Mouse (Mus musculus) midbrain, embryonic 13.5 days (tissue): ENCODE data around the gene Sae1. TPM values are rescaled to one million over a fixed set of nuclear protein-coding genes. Genes with fewer than 3 reads are reported as not detected.
"Not testable (repeated sequence)": the region's sequence is repeated elsewhere in the genome, so short reads cannot be mapped to it uniquely, and the experiment has no call there.

Experiments
- ATAC-seq: fragments of 200-750 bp; cut with Nextera tagmentation; 2 replicates; pipeline ENCODE4 v1.8.0; 2017; ENCODE audit warnings: mild to moderate bottlenecking, moderate TSS enrichment, moderate library complexity
- H3K27ac ChIP-seq: fragments of 300-500 bp; sonication (generic); 2 replicates; pipeline ENCODE4 v1.5.1; 2015; ENCODE audit warnings: inconsistent platforms, mild to moderate bottlenecking, moderate library complexity
- H3K27me3 ChIP-seq: fragments of 300-500 bp; sonication (generic); 2 replicates; pipeline ENCODE4 v1.6.1; 2015; ENCODE audit warnings: mild to moderate bottlenecking, inconsistent platforms
- H3K36me3 ChIP-seq: fragments of 300-500 bp; sonication (generic); 2 replicates; pipeline ENCODE4 v1.6.1; 2015; ENCODE audit warnings: mild to moderate bottlenecking, inconsistent platforms
- H3K4me1 ChIP-seq: fragments of 300-500 bp; sonication (generic); replicated peaks from 2 replicates; pipeline ENCODE4 v1.6.1; 2015; ENCODE audit warnings: inconsistent platforms
- H3K4me2 ChIP-seq: fragments of 300-500 bp; sonication (generic); replicated peaks from 2 replicates; pipeline ENCODE4 v1.6.1; 2015; ENCODE audit warnings: moderate library complexity, mild to moderate bottlenecking, inconsistent platforms
- H3K4me3 ChIP-seq: fragments of 300-500 bp; sonication (generic); replicated peaks from 2 replicates; pipeline ENCODE4 v1.5.1; 2015; ENCODE audit warnings: mild to moderate bottlenecking, inconsistent platforms
- H3K9ac ChIP-seq: fragments of 300-500 bp; sonication (generic); replicated peaks from 2 replicates; pipeline ENCODE4 v1.6.1; 2015; ENCODE audit warnings: mild to moderate bottlenecking, inconsistent platforms
- H3K9me3 ChIP-seq: fragments of 300-500 bp; sonication (generic); 2 replicates; pipeline ENCODE4 v1.6.1; 2016; ENCODE audit warnings: mild to moderate bottlenecking, inconsistent platforms
- WGBS: fragments of 180-500 bp; shearing (Covaris S2); methylation state at CpG from one replicate; pipeline ENCODE4 v1.1.7; 2015; 5-methylcytosine and 5-hydroxymethylcytosine counted together
- polyA plus RNA-seq: library from polyadenylated mRNA; unstranded; fragments of >200 nt; fragmentation: Nextera tagmentation; extraction: Ambion mirVana; gene quantifications from 2 replicates; pipeline ENCODE4 v1.2.1, GENCODE M21; 2015

Gene Sae1
- polyA plus RNA-seq, 1 experiment from 2014 or later: 267 TPM

GRCm38 (mm10) chr7:16312011-16312671 is 75.5 kb downstream of the Sae1 start:
- H3K9me3 ChIP-seq: no peaks in the 10 kb centered on the region
- peaks cover 3% of the 10 kb centered on the region for H3K36me3 ChIP-seq
- H3K4me2 ChIP-seq: peak overlapping the region; percentile 97
- H3K9ac ChIP-seq: peak overlapping the region; percentile 94
- H3K4me1 ChIP-seq: peaks cover 56% of the 10 kb centered on the region
- under 1% methylated on average over 49 of the region's 49 CpGs for WGBS
- H3K27me3 ChIP-seq: peaks cover 6% of the 10 kb centered on the region; the same call in 1 of the 2 replicates
- peak overlapping the region; percentile 72 for H3K4me3 ChIP-seq
- H3K27ac ChIP-seq: peak overlapping the region; percentile 94
- no peak for ATAC-seq

GRCm38 (mm10) chr7:16311453-16312004 is 76.1 kb downstream of the Sae1 start:
- Histone ChIP-seq H3K4me3 (peak overlapping the region; percentile 72), H3K27ac (peak overlapping the region; percentile 94), H3K9me3 (no peaks in the 10 kb centered on the region)

GRCm38 (mm10) chr7:16310521-16311452 is 76.8 kb downstream of the Sae1 start:
- ATAC-seq: peak; percentile 3
- under 1% methylated on average over 31 of the region's 31 CpGs for WGBS

More at GRCm38 (mm10) chr7:16311453-16312004, 76.1 kb downstream of the Sae1 start:
- 1% methylated on average over 14 of the region's 14 CpGs for WGBS
- no peak for ATAC-seq
- H3K4me2 ChIP-seq: peak overlapping the region; percentile 97
- H3K36me3 ChIP-seq: no peaks in the 10 kb centered on the region
- peaks cover 6% of the 10 kb centered on the region; the same call in 1 of the 2 replicates for H3K27me3 ChIP-seq
- peak overlapping the region; percentile 94 for H3K9ac ChIP-seq
- H3K4me1 ChIP-seq: peaks cover 56% of the 10 kb centered on the region

GRCm38 (mm10) chr7:16310020-16310520 is 77.5 kb downstream of the Sae1 start:
- H3K36me3 ChIP-seq: no peaks in the 10 kb centered on the region
- H3K4me1 ChIP-seq: peaks cover 56% of the 10 kb centered on the region
- no peaks in the 10 kb centered on the region for H3K9me3 ChIP-seq
- under 1% methylated on average over 43 of the region's 56 CpGs for WGBS
- no peak for ATAC-seq
- H3K27me3 ChIP-seq: peaks cover 6% of the 10 kb centered on the region; the same call in 1 of the 2 replicates
- H3K4me2 ChIP-seq: peak overlapping the region; percentile 97
- H3K4me3 ChIP-seq: peak overlapping the region; percentile 72
- peak overlapping the region; percentile 94 for H3K9ac ChIP-seq
- H3K27ac ChIP-seq: peak overlapping the region; percentile 57

More at GRCm38 (mm10) chr7:16310521-16311452, 76.8 kb downstream of the Sae1 start:
- Histone ChIP-seq H3K4me3 (peak overlapping the region; percentile 72), H3K36me3 (no peaks in the 10 kb centered on the region), H3K9me3 (no peaks in the 10 kb centered on the region), H3K27me3 (peaks cover 6% of the 10 kb centered on the region; the same call in 1 of the 2 replicates), H3K9ac (peak overlapping the region; percentile 94), H3K4me1 (peaks cover 56% of the 10 kb centered on the region), H3K27ac (peak overlapping the region; percentile 94; the same call in 1 of the 2 replicates), H3K4me2 (peak overlapping the region; percentile 97)

GRCm38 (mm10) chr7:16309318-16310019 is 78.1 kb downstream of the Sae1 start:
- peaks cover 6% of the 10 kb centered on the region; the same call in 1 of the 2 replicates for H3K27me3 ChIP-seq
- no peaks in the 10 kb centered on the region for H3K36me3 ChIP-seq
- H3K27ac ChIP-seq: peak overlapping the region; percentile 57
- H3K4me1 ChIP-seq: peaks cover 54% of the 10 kb centered on the region
- peak overlapping the region; percentile 97 for H3K4me2 ChIP-seq
- WGBS: under 1% methylated on average over 59 of the region's 61 CpGs
- H3K9me3 ChIP-seq: no peaks in the 10 kb centered on the region
- peak; percentile 41 for ATAC-seq
- peak overlapping the region; percentile 72 for H3K4me3 ChIP-seq
- peak overlapping the region; percentile 94 for H3K9ac ChIP-seq

GRCm38 (mm10) chr7:16308555-16309317 is 78.9 kb downstream of the Sae1 start:
- WGBS: 48% methylated on average over 16 of the region's 16 CpGs
- peak overlapping the region; percentile 57; the same call in 1 of the 2 replicates for H3K27ac ChIP-seq
- H3K4me1 ChIP-seq: peaks cover 49% of the 10 kb centered on the region
- H3K36me3 ChIP-seq: no peaks in the 10 kb centered on the region
- H3K27me3 ChIP-seq: peaks cover 6% of the 10 kb centered on the region; the same call in 1 of the 2 replicates
- H3K9me3 ChIP-seq: no peaks in the 10 kb centered on the region
- ATAC-seq: no peak
- peak overlapping the region; percentile 94 for H3K9ac ChIP-seq
- peak overlapping the region; percentile 97 for H3K4me2 ChIP-seq
- H3K4me3 ChIP-seq: peak overlapping the region; percentile 72

GRCm38 (mm10) chr7:16308093-16308492 is 79.5 kb downstream of the Sae1 start, which contains the start of gene Bbc3:
Gene Bbc3 (plus strand): TSS chr7:16308393.
- not testable (repeated sequence) for H3K36me3 ChIP-seq
- WGBS: 77% methylated on average over 1 of the region's 1 CpGs
- H3K27ac ChIP-seq: peak within 1 kb of the TSS; percentile 57; the same call in 1 of the 2 replicates

GRCm38 (mm10) chr7:16307141-16307540 is 80.5 kb downstream of the Sae1 start:
- ATAC-seq, H3K4me3 ChIP-seq, H3K9me3 ChIP-seq, H3K27me3 ChIP-seq, H3K27ac ChIP-seq, H3K36me3 ChIP-seq, H3K4me2 ChIP-seq, H3K9ac ChIP-seq: not testable (repeated sequence)
- H3K4me1 ChIP-seq: peaks cover 33% of the 10 kb centered on the region
- WGBS: 79% methylated on average over 6 of the region's 6 CpGs

More at GRCm38 (mm10) chr7:16308093-16308492, 79.5 kb downstream of the Sae1 start, which contains the start of gene Bbc3:
- Histone ChIP-seq H3K4me1 (peaks cover 43% of the 10 kb centered on the region), H3K9ac (peak within 1 kb of the TSS; percentile 94), H3K4me3 (peak within 1 kb of the TSS; percentile 72), H3K4me2 (peak within 1 kb of the TSS; percentile 97)
- H3K27me3 ChIP-seq, ATAC-seq, H3K9me3 ChIP-seq: not testable (repeated sequence)

- Histone ChIP-seq H3K27me3 (no peaks in the 10 kb centered on the region; the same call in 1 of the 2 replicates), H3K4me2 (peak overlapping the region; percentile 85), H3K9ac (peak overlapping the region; percentile 66), H3K9me3 (no peaks in the 10 kb centered on the region), H3K27ac (peak overlapping the region; percentile 79), H3K4me3 (peak overlapping the region; percentile 50), H3K4me1 (peaks cover 38% of the 10 kb centered on the region), H3K36me3 (no peaks in the 10 kb centered on the region)
- under 1% methylated on average over 52 of the region's 52 CpGs for WGBS
- peak; percentile 94 for ATAC-seq
These were observed 88.1 kb downstream of the Sae1 start for GRCm38 (mm10) chr7:16299419-16300035.

- H3K36me3 ChIP-seq: no peaks in the 10 kb centered on the region
- H3K27me3 ChIP-seq: no peaks in the 10 kb centered on the region; the same call in 1 of the 2 replicates
- peaks cover 38% of the 10 kb centered on the region for H3K4me1 ChIP-seq
- WGBS: 83% methylated on average over 5 of the region's 5 CpGs
- H3K4me2 ChIP-seq: peak overlapping the region; percentile 85
- peak overlapping the region; percentile 79 for H3K27ac ChIP-seq
- H3K4me3 ChIP-seq: peak overlapping the region; percentile 50
- no peak for ATAC-seq
- H3K9me3 ChIP-seq: no peaks in the 10 kb centered on the region
- peak overlapping the region; percentile 66 for H3K9ac ChIP-seq
These were observed 88.7 kb downstream of the Sae1 start for GRCm38 (mm10) chr7:16298927-16299326.
